Mouse (Mus musculus) liver, embryonic 14.5 days (tissue): ENCODE measurements around the gene Dicer1.

ENCODE experiments used
- CTCF ChIP-seq: IDR thresholded peaks from 2 replicates; pipeline ENCODE4 v1.5.1; 2016; ENCODE audit warnings: antibody characterized with exemption, low read depth, control low read depth
- EP300 ChIP-seq: IDR thresholded peaks from 2 replicates; pipeline ENCODE4 v1.6.1; 2016; ENCODE audit warnings: antibody characterized with exemption, low read depth

- TF ChIP-seq CTCF = no peak
- TF ChIP-seq EP300 = no peak
Measured at GRCm38 (mm10) chr12:104718956-104719355, 32.8 kb downstream of the Dicer1 start.
